Mouse (Mus musculus) heart, postnatal 10 days (tissue): ENCODE measurements around the gene Mto1. TPM values are rescaled to one million over a fixed set of nuclear protein-coding genes. Genes with fewer than 3 reads are reported as not detected.
"Not testable (repeated sequence)": the region's sequence is repeated elsewhere in the genome, so short reads cannot be mapped to it uniquely, and the experiment has no call there.

Source experiments
- DNase-seq, 2 experiments: peaks; one replicate each; pipeline ENCODE4 v3.0.0; 2021
- intact Hi-C: fragments of 180-260 bp; cut with DNase I; formaldehyde crosslinking; loops from one replicate; pipeline ENCODE4 v1.15.1; 2025
- microRNA-seq, 2 experiments: library from miRNA; unstranded; fragments of <30 nt; microRNA quantifications; one replicate each; pipeline ENCODE4 v1.2.0; 2022
- total RNA-seq, 2 experiments: library from RNA; stranded (reverse); gene quantifications; 2 replicates each; pipeline ENCODE4 v1.2.3; 2021

Gene Mto1
- total RNA-seq, 2 experiments from 2014 or later, result 18.9 to 21.8 TPM

DNA sequence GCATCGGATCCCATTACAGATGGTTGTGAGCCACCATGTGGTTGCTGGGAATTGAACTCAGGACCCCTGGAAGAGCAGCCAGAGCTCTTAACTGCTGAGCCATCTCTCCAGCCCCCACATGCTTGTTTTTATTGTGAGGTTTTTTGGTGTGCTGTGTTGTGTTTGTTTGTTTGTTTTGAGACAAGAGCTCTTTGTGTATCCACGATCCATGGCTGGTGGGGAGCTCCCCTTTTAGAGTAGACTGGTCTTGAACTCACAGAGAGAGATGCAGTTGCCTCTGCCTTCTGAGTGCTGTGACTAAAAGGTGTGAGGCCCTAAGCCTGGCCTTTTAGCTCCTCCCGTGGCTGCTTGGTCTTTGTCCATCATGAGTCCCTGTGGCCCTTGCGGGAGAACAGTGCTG is 56.1 kb downstream of the Mto1 start:
- no peak for DNase-seq

DNA sequence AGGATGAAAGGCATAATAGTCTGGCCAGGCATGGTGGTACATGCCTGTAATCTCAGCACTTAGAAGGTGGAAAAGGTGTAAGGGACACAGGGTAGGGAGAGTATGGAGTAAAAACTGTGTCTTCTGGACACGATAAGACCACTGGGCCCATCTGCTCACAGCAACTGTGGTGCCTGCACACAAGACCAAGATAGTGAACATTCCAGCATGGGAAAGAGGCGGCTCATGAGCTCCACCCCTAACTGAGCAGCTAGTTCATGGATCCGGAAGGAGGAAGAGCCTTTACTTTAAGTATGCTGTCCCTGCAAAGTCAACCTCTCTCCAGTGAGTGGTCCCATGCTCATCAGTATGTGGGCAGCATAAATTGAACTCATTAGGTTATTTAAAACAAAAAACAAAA is 56.7 kb downstream of the Mto1 start:
- intact Hi-C loops, result no loop called here

More for the DNA sequence above, 56.1 kb downstream of the Mto1 start:
- intact Hi-C loops, result no loop called here

DNA sequence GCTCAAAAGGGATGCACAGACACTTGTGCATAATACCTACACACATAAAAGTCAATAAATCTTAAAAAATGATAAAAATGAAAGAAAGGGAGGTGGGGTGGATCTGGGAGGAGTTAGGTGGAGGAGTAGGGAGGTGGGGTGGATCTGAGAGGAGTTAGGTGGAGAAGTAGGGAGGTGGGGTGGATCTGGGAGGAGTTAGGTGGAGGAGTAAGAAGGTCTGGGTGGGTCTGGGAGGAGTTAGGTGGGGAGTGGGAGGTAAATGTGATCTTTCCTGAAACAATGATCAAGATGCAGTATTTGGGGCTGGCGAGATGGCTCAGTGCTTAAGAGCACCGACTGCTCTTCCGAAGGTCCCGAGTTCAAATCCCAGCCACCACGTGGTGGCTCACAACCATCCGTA is 57.2 kb downstream of the Mto1 start:
- no peak for DNase-seq
- intact Hi-C loops, result no loop called here

More for the DNA sequence above, 56.7 kb downstream of the Mto1 start:
- DNase-seq, result no peak

DNA sequence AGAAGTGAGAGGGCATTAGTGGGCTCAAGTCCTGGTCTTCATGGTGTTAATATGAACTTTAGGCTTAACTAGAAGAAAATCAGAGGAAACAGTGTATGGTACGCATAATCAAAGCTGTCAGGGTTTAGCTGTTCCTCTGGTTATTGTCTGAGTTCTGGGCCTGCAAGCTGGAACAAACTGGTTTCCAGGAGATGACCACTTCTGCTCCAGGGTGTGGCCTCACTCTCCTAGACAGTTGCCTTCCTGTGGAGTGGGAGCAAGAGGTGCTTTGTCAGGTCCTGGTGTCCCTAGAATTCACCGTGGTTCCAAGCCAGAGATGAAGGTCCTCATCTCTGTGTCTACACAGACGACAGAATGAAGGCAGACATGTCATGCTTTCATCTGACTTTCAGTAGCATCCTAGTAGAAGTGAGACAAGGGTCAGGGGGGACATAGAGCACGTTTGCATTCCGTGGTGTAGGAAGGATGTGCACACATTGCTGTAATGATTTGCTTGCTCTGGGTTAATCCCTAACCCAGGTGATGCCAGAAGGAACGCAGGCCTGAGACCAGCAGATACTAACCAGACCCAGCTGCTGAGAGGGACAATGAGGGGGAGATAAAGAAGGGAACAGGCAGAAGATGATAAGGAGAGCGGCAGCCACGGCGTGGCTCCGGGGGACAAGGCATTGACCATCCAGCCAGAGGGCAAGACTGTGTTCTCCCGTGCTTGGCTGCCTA is 58.2 kb downstream of the Mto1 start:
- intact Hi-C loops, result no loop called here
- no peak for DNase-seq

DNA sequence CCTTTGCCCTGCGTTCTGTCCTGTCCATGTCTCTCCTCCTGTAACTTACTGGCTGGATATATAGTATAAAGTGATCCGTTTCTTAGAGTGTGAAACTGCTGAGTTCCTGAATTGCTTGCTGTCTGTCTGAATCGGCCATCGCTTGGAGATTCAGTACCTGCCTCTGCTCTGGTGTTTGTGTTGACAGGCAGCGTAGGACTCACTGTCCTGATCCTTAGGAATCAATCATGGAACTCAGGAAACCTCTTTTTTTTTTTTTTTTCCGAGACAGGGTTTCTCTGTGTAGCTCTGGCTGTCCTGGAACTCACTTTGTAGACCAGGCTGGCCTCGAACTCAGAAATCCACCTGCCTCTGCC is 58.7 kb downstream of the Mto1 start:
- intact Hi-C loops, result no loop called here
- DNase-seq, result no peak

DNA sequence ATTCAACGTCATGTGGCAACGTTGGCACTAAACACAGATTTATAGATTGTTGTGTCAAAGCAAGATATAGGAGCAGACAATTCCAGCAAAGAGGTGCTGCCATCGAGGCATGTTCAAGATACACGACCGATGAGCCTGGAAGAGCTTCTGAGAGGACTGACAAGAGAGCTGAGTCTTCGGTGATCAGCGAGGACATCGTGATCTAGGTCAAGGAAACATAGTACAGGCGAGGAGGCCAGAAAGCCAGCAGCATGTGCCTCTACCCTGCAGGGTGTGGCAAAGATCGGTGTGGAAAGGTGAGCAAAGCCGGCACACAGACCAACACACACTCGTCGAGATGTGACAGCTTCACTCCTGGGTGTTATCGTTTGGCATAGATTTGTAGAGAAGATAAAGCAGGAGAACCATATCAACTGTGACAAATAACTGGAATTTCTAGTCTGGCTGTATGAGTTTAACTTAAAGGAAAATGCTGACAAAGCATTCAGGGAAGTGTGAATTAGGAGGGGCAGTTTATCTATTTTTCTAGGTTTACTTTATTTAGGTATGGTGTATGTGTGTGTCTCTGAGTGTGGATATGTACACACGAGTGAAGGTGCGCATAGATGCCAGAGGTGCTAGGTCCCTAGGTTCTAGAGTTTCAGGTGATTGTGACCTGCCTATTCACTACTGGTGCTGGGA is 60.2 kb downstream of the Mto1 start:
- intact Hi-C loops, result no loop called here
- DNase-seq, result no peak

DNA sequence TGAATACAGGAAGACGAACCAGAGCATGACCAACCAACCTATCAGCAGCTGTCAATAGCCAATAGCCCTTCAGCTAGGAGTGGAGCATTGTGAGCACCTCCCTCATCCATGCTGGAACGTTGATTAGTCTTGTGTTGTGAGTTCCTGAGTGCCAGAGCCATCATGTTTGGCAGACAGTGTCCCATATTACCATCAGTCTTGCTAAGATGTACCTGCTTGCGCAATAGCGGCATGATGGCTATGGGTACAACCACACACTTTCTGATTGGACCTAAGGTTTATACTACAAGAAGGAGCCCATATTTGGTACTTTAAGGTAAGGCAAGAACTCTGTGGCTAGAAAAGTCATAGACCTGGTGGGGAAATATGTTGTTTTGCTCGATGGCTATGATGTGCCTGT is 63.7 kb downstream of the Mto1 start:
- DNase-seq, result no peak
- intact Hi-C loops, result no loop called here

DNA sequence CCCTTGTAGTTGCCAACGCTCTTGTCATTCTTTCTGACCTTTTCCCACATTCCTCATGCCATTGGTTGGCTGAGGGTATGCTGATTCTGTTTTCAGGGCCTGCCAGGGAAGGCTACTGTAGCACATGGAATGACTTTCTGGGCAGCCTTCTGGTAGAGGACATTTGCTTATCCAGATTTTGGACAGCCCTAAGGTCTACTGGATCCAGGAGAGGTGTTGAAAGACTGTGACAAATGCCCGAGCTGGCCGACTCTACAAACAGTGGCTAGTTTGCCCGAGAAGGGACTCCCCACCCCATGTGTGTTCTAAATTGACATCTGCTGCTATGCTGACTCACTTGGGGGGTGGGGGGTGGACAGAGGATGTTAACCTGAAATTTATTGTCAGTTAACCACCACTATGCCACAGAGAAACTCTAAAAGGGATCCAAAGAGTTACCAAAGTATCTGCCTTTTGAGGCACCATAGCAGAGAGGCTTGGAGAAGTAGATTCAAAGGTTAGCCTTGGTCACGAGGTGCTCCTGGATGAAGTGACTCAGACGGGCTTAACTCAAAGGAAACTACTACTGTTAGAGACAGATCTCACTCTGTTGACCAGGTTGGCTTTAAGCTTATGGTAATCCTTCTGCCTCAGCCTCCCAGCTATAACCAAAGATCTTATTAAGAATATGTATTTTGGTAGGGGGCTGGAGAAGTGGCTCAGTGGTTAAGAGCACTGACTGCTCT is 65.9 kb downstream of the Mto1 start:
- intact Hi-C loops, result no loop called here
- peak; percentile 84 to 85 for DNase-seq

DNA sequence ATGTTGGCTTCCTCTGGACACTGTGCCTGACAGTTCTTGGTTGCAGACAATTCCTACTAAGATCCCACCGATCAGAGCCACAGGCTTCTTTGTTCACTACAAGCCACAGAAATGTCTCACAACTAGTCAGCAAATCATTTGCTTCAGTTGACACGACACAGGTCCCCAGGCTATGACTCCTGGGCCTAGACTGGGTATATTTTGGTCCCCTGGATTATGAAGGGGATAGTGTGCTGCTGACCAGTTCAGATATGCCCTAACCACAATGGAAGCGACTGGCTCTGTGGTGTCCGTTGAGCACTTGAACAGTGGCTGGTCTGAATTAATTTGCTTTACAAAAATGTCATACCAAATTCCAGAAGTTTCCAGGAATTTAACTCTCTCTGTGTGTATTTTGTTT is 66.7 kb downstream of the Mto1 start:
- no peak for DNase-seq
- intact Hi-C loops, result no loop called here

DNA sequence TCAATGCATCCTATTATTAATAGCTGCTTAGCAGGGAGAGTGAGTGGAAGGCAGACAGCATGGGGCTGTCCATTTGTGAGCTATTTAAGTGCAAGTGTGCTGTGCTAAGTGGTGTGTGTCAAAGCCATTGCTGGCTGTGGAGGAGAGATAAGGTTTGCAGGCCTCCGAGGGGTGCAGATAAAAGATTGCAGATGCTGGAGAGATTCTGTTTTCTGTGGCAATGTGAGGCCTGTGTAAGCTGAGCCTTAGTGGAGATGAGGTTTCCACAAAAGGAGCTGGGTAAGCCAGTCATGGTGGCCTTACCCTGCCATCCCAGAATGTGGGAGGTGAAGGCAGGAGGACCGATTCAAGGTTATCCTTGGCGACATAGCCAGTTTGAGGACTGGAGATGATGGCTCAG is 68.1 kb downstream of the Mto1 start:
- intact Hi-C loops, result no loop called here
- no peak for DNase-seq

DNA sequence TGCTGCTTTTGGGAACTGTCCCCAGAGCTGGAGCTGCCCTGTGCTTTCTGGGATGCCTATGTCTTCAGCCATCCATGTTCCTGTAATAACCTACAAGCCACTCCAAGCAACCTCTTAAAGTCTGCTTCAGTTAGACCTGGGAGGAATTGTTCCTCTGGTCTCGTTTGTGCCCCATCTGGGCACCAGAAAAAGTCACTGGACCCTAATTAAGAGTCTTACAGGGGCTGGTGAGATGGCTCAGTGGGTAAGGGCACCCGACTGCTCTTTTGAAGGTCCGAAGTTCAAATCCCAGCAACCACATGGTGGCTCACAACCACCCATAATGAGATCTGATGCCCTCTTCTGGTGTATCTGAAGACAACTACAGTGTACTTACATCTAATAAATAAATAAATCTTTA is 69.2 kb downstream of the Mto1 start:
- intact Hi-C loops, result not testable (repeated sequence)

DNA sequence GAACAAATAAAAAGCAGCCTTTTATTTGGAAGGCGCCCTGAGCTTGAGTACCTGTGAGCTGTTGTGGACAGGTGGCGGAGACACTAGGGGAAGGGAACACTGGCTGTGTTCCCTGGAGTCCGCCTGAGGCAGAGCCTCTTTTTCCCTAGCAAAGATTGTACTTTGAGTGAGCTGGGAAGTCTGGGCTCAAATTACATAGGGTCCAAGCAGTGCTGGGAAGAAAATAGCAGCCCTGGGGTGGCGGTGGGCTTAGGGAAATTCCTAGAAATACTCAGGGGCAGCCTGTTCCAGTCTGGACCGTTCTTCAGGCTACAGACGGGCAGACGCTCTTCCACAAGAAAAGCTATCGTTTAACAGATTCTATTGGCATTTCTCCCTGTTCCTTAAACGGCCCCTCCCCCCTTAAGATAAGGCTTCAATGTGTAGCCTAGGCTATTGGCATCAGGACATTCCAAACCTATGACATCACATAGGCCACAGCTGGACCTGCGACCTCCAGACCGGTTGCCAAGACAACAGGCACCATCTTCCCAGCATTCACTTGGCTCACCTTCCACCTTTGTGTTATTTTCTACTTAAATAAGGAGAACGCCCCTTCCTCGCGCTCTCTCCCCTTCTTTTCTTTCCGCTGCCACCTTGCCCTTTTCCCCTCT is 72.2 kb downstream of the Mto1 start:
- intact Hi-C loops, result loop anchor here (2.0 kb wide), 1 partner anchor 31 kb away; the partner anchor contains the start of gene Eef1a1
- DNase-seq, result peak in 1 of 2 experiments; percentile 49

More for the DNA sequence above, 69.2 kb downstream of the Mto1 start:
- not testable (repeated sequence) for DNase-seq

DNA sequence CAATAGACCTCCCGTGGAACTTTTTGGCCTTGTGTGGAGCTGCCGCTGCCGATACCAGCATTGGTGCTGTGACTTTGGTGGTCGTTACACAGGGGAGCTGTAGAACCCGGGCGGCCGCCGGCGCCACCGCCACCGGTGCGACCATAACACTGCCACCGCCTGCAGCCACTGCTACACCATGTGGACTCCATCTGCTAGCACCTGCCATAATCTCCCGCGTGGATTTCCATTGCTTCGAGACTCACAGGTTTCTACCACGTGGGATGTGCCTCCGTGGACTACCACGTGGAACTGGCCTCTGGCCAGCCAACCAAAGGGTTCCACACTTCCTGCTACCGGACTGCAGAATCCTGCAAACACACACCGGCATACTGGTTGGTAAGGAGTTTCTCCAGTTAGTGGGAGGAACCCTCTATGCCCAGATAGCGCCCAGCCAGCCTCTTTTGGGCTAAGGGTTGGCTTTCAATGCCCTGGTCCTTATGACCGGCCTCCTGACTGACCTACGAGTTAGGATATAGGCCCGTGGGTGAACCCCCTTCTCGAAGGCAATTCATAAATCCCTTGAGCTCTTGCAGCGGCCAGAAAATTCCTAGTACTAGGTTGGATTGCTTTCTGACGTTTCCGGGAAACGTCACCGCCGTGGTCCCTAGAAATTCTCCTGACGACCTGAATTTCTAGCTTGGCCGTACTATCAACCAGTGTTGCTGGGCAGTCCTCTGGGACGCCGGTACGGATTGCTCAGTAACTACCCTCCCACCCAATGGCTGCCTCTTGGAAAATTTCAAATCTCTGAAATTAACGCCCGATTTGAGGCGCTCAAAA is 73.0 kb downstream of the Mto1 start:
- intact Hi-C loops, result loop anchor here (2.0 kb wide), 1 partner anchor 32 kb away; the partner anchor contains the start of gene Eef1a1
- DNase-seq, result peak; percentile 50 to 73

DNA sequence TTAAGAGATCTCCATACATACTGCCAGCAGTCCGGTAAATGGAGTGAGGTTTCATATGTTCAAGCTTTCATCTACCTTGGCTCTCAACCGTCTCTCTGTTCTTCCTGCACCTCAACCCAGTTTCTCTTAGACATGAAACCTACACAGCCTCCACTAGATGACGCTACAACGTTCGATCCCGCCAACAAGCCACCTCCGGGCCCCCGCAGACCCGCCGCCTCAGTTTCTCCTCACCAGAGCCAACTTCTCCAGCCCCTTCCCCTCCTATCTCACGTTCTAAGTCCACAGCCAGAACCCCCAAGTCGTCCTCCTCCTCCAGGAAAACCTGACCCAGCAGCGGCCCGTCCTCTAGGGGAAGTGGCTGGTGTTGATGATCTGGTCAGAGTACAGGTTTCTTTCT is 73.7 kb downstream of the Mto1 start:
- intact Hi-C loops, result loop anchor here (2.0 kb wide), 1 partner anchor 33 kb away; the partner anchor contains the start of gene Eef1a1
- peak in 1 of 2 experiments; percentile 42 for DNase-seq

Small RNAs within 50 kb of the gene (microRNA-seq; reads per million reads assigned to microRNA genes)
- 0 reads per million in 2 experiments for gene Gm26377

Other genes with a start within 250 kb of the Mto1 start
- gene Gsta1, start 217.6 kb upstream of the Mto1 start, total RNA-seq, result under 1 TPM in 1 of 2 experiments, not detected in 1; 0.55 TPM
- gene Gm3776, start 191.1 kb upstream of the Mto1 start, total RNA-seq, result not detected
- not detected for gene Gm10639, start 158.3 kb upstream of the Mto1 start, total RNA-seq
- gene Omt2a, start 133.4 kb upstream of the Mto1 start, total RNA-seq, result not detected
- not detected for gene Omt2b, start 120.6 kb upstream of the Mto1 start, total RNA-seq
- not detected for gene Gsta2, start 92.4 kb upstream of the Mto1 start, total RNA-seq
- not detected for gene Dppa5a, start 80.0 kb upstream of the Mto1 start, total RNA-seq
- not detected for gene Ooep, start 69.5 kb upstream of the Mto1 start, total RNA-seq
- not detected for gene Ddx43, start 52.4 kb upstream of the Mto1 start, total RNA-seq
- gene Cgas, start 5.0 kb upstream of the Mto1 start, total RNA-seq, result 1 to 10 TPM in 1 of 2 experiments, under 1 TPM in 1; 0.96 to 1.1 TPM
- not detected for gene Gm17324, start 578 bp downstream of the Mto1 start, total RNA-seq
- gene Eef1a1, start 40.9 kb downstream of the Mto1 start, total RNA-seq, result 1,000 to 10,000 TPM; 3,592 to 3,750 TPM
- 1 to 10 TPM; 7.6 to 7.7 TPM for gene Slc17a5, start 139.8 kb downstream of the Mto1 start, total RNA-seq
- gene Cd109, start 167.3 kb downstream of the Mto1 start, total RNA-seq, result 10 to 100 TPM; 13.0 to 13.5 TPM